In the genomic region with DNA sequence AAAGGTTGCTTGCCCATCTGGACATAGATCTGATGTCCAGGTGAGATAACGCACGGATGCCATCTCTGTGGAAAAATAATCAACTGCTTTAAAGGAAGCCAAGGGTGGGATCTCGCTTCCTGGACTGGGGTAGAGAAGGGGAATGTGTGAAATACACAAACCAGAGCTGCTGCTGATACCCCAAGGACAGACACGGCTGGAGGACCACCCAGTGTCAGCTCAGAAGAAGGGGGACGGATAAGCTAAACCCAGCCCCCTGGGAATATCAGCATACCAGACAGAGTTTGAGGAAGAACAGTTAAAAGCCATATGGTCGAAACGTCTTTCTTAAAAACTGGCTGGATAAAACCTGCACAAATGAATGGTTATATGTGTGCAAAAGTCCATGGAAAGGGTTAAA, we compare ENCODE assay signal across 9 mouse cellular contexts.
DNase-seq lines count a peak whose midpoint lies in the region; ATAC-seq and TF ChIP-seq lines count a peak whose summit lies in the region.
"Had no signal": no experiment of that assay in that cellular context is flagged by ENCODE, and none has a peak within 500 bp of the region (broad histone marks: within the 10 kb centered on the region; RNA-seq: fewer than 3 reads in every experiment).

No protein-coding gene starts in this region.

- no peak for ATAC-seq in kidney, embryonic 16.5 days (ENCODE audit: low FRiP score, low TSS enrichment)
- ATAC-seq in forebrain, embryonic 13.5 days, result no peak
- ATAC-seq in limb, embryonic 13.5 days (ENCODE audit: low FRiP score, low read depth), result peak; percentile 69; the same call in 1 of the 2 replicates
- ATAC-seq in megakaryocyte progenitor cell, adult 5-6 weeks (replicated peaks; ENCODE audit: poor library complexity), result no peak

- no peak for TF ChIP-seq EP300 in MEL (IDR thresholded peaks at IDR 0.05; ENCODE audit: low read depth in 1 of 2, low read length in 2 of 2)

- H3K27ac ChIP-seq in kidney, embryonic 16.5 days (ENCODE audit: low read length), result peak overlapping the region; percentile 85
- H3K27ac ChIP-seq in MEL (ENCODE audit: control insufficient read depth, low read depth, low read length), result peak overlapping the region; percentile 92
- no peak overlapping the region for H3K27ac ChIP-seq in forebrain, embryonic 13.5 days
- peak overlapping the region; percentile 28; the same call in 1 of the 2 replicates for H3K27ac ChIP-seq in limb, embryonic 13.5 days
- H3K27ac ChIP-seq: neural tube, embryonic 12.5 days had no signal

- no peak for DNase-seq in kidney, postnatal 25 days
- no peak for DNase-seq in MEL (ENCODE audit: low read depth, low spot score)
- DNase-seq in frontal cortex, postnatal 36 days (ENCODE audit: low spot score in 2 of 2), result no peak
- no peak for DNase-seq in left cerebral cortex, adult 8-10 months (ENCODE audit: low spot score in 2 of 2)

- H3K27me3 ChIP-seq in kidney, embryonic 16.5 days (ENCODE audit: insufficient read depth, low read length), result no peaks in the 10 kb centered on the region
- no peaks in the 10 kb centered on the region for H3K27me3 ChIP-seq in MEL (ENCODE audit: control insufficient read depth in 1 of 2, insufficient read depth in 2 of 2, low read length in 2 of 2)
- no peaks in the 10 kb centered on the region for H3K27me3 ChIP-seq in forebrain, embryonic 13.5 days
- no peaks in the 10 kb centered on the region for H3K27me3 ChIP-seq in limb, embryonic 13.5 days
- H3K27me3 ChIP-seq: neural tube, embryonic 12.5 days had no signal

- no peaks in the 10 kb centered on the region for H3K36me3 ChIP-seq in kidney, embryonic 16.5 days (ENCODE audit: insufficient read depth, low read length)
- peaks cover 0 to 27% of the 10 kb centered on the region in 2 experiments; a peak in 2 of 4 replicates for H3K36me3 ChIP-seq in MEL (ENCODE audit: control insufficient read depth in 1 of 2, insufficient read depth in 2 of 2, low read length in 2 of 2)
- H3K36me3 ChIP-seq in forebrain, embryonic 13.5 days (ENCODE audit: poor library complexity, severe bottlenecking), result no peaks in the 10 kb centered on the region
- H3K36me3 ChIP-seq in limb, embryonic 13.5 days, result no peaks in the 10 kb centered on the region
- H3K36me3 ChIP-seq: neural tube, embryonic 12.5 days had no signal

- no peak for TF ChIP-seq CTCF in MEL (IDR thresholded peaks at IDR 0.05 in 2 of 3, conservative IDR thresholded peaks at IDR 0.05 in 1 of 3; ENCODE audit: control insufficient read depth in 1 of 3, insufficient read depth in 1 of 3, low read depth in 2 of 3, low read length in 3 of 3, poor library complexity in 1 of 3, severe bottlenecking in 1 of 3)

- 0 out of 2 replicates have a peak overlapping the region, but pooled peaks have one; percentile 7 for H3K9ac ChIP-seq in kidney, embryonic 16.5 days (replicated peaks; ENCODE audit: low read length)
- H3K9ac ChIP-seq in MEL (ENCODE audit: control insufficient read depth, low read depth, low read length, poor library complexity, severe bottlenecking), result peak overlapping the region; percentile 61
- H3K9ac ChIP-seq in forebrain, embryonic 13.5 days, result no peak overlapping the region
- H3K9ac ChIP-seq in limb, embryonic 13.5 days, result no peak overlapping the region
- H3K9ac ChIP-seq: neural tube, embryonic 12.5 days had no signal

- H3K4me1 ChIP-seq in kidney, embryonic 16.5 days (ENCODE audit: insufficient read depth, low read length), result peaks cover 49% of the 10 kb centered on the region
- peaks cover 12 to 20% of the 10 kb centered on the region in 2 experiments for H3K4me1 ChIP-seq in MEL (ENCODE audit: control insufficient read depth in 1 of 2, insufficient read depth in 2 of 2, low read length in 2 of 2)
- peaks cover 13% of the 10 kb centered on the region; the same call in 1 of the 2 replicates for H3K4me1 ChIP-seq in forebrain, embryonic 13.5 days
- H3K4me1 ChIP-seq in limb, embryonic 13.5 days, result peaks cover 34% of the 10 kb centered on the region
- H3K4me1 ChIP-seq: neural tube, embryonic 12.5 days had no signal

- no peaks in the 10 kb centered on the region; the same call in 1 of the 2 replicates for H3K79me2 ChIP-seq in MEL (ENCODE audit: control insufficient read depth, insufficient read depth, low read length, poor library complexity)

- H3K9me3 ChIP-seq in kidney, embryonic 16.5 days (ENCODE audit: low read length), result no peaks in the 10 kb centered on the region
- H3K9me3 ChIP-seq in MEL (replicated peaks; ENCODE audit: insufficient read depth, low read length), result no peaks in the 10 kb centered on the region
- H3K9me3 ChIP-seq in forebrain, embryonic 13.5 days (replicated peaks), result no peaks in the 10 kb centered on the region
- no peaks in the 10 kb centered on the region for H3K9me3 ChIP-seq in limb, embryonic 13.5 days
- H3K9me3 ChIP-seq: neural tube, embryonic 12.5 days had no signal

- no peak for TF ChIP-seq POLR2A in MEL (IDR thresholded peaks at IDR 0.05; ENCODE audit: control insufficient read depth in 1 of 2, insufficient read depth in 1 of 2, low read depth in 1 of 2, low read length in 2 of 2, poor library complexity in 1 of 2)

- no peak overlapping the region for H3K4me3 ChIP-seq in kidney, embryonic 16.5 days (ENCODE audit: low read length)
- peak overlapping the region; percentile 24 to 43 for H3K4me3 ChIP-seq in MEL (ENCODE audit: control insufficient read depth in 1 of 2, insufficient read depth in 1 of 2, low read depth in 2 of 2, low read length in 2 of 2)
- H3K4me3 ChIP-seq in forebrain, embryonic 13.5 days, result no peak overlapping the region
- peak overlapping the region; percentile 7; the same call in 1 of the 2 replicates for H3K4me3 ChIP-seq in limb, embryonic 13.5 days
- H3K4me3 ChIP-seq: neural tube, embryonic 12.5 days had no signal

- peak overlapping the region; percentile 27 for H3K4me2 ChIP-seq in kidney, embryonic 16.5 days (replicated peaks; ENCODE audit: low read depth, low read length)
- H3K4me2 ChIP-seq in forebrain, embryonic 13.5 days, result 0 out of 2 replicates have a peak overlapping the region, but pooled peaks have one; percentile 3
- peak overlapping the region; percentile 47 for H3K4me2 ChIP-seq in limb, embryonic 13.5 days (replicated peaks)
- H3K4me2 ChIP-seq: neural tube, embryonic 12.5 days had no signal

- WGBS in kidney, embryonic 16.5 days, result 49% methylated on average over 7 of the region's 7 CpGs
- 78% methylated on average over 7 of the region's 7 CpGs for WGBS in forebrain, embryonic 13.5 days
- 24% methylated on average over 7 of the region's 7 CpGs for WGBS in limb, embryonic 13.5 days

- TF ChIP-seq RAD21 in MEL (IDR thresholded peaks at IDR 0.05; ENCODE audit: low read depth, low read length), result no peak

TF ChIP-seq in MEL, 35 proteins besides CTCF, POLR2A, EP300 and RAD21:
- no peak for TF ChIP-seq ZC3H11A (IDR thresholded peaks at IDR 0.05; ENCODE audit: low read depth, low read length)
- TF ChIP-seq ETS1 (IDR thresholded peaks at IDR 0.05; ENCODE audit: low read depth, low read length), result peak; percentile 4; the same call in 1 of the 2 replicates
- TF ChIP-seq SMC3 (IDR thresholded peaks at IDR 0.05; ENCODE audit: low read depth, low read length), result no peak
- no peak for TF ChIP-seq ZNF384 (IDR thresholded peaks at IDR 0.05; ENCODE audit: low read depth, low read length)
- TF ChIP-seq MYC (IDR thresholded peaks at IDR 0.05; ENCODE audit: low read depth, low read length), result 0 out of 2 replicates have a peak, but pooled peaks have one; percentile 14
- TF ChIP-seq CHD2 (IDR thresholded peaks at IDR 0.05; ENCODE audit: low read length), result no peak; the same call in 1 of the 2 replicates
- TF ChIP-seq MAFK (IDR thresholded peaks at IDR 0.05; ENCODE audit: borderline replicate concordance, low read depth, low read length), result no peak
- no peak for TF ChIP-seq UBTF (IDR thresholded peaks at IDR 0.05; ENCODE audit: borderline replicate concordance, insufficient read depth, low read depth, low read length)
- peak; percentile 42 for TF ChIP-seq GATA1 (IDR thresholded peaks at IDR 0.05; ENCODE audit: low read depth, low read length)
- TF ChIP-seq MYB (IDR thresholded peaks at IDR 0.05; ENCODE audit: low read depth, low read length), result no peak
- no peak for TF ChIP-seq MAZ (IDR thresholded peaks at IDR 0.05; ENCODE audit: low read depth, low read length)
- TF ChIP-seq USF1 (IDR thresholded peaks at IDR 0.05; ENCODE audit: low read depth, low read length), result no peak

Comparison
In these comparisons a context has a peak if more than half of its experiments do, and no peak if none do; other contexts are left out.
1. H3K4me3 ChIP-seq: peak in MEL (2 of 2) and limb, embryonic 13.5 days (single experiment); none in kidney, embryonic 16.5 days (single experiment) and forebrain, embryonic 13.5 days (single experiment).
2. H3K9ac ChIP-seq: peak in kidney, embryonic 16.5 days (single experiment) and MEL (single experiment); none in forebrain, embryonic 13.5 days (single experiment) and limb, embryonic 13.5 days (single experiment).
3. Peak in every context shown above with its lines, with median percentiles within 50 percentile points of each other: H3K4me2 ChIP-seq.